Mouse (Mus musculus) MEL (cell line): Measurements from ENCODE around the gene Tnnc1. TPM values are rescaled to one million over a fixed set of nuclear protein-coding genes. Genes with fewer than 3 reads are reported as not detected.

Experiments
- DNase-seq: peaks from one replicate; pipeline ENCODE4 v3.0.0; 2011; ENCODE audit warnings: low read depth, low spot score
- H3K27ac ChIP-seq: 2 replicates; pipeline ENCODE4 v1.5.1; 2012; ENCODE audit warnings: low read depth, mild to moderate bottlenecking, control low read depth, low read length, moderate library complexity; ENCODE audit not compliant: control insufficient read depth
- H3K27me3 ChIP-seq, 2 experiments: fragments of 150-350 bp in 1 of 2; sonication (generic) in 1 of 2; 2 replicates each; pipeline ENCODE4 v1.6.1; 2012; ENCODE audit warnings: low read length in 2 of 2, mild to moderate bottlenecking in 2 of 2, improper control_type of control experiment in 1 of 2, moderate library complexity in 1 of 2; ENCODE audit not compliant: insufficient read depth in 2 of 2, control insufficient read depth in 1 of 2
- H3K36me3 ChIP-seq, 2 experiments: 2 replicates each; pipeline ENCODE4 v1.6.1; 2012 to 2014; ENCODE audit warnings: low read length in 2 of 2, improper control_type of control experiment in 1 of 2, inconsistent platforms in 1 of 2, mild to moderate bottlenecking in 1 of 2; ENCODE audit not compliant: insufficient read depth in 2 of 2, control insufficient read depth in 1 of 2
- H3K4me1 ChIP-seq, 2 experiments: fragments of 150-350 bp in 1 of 2; sonication (generic) in 1 of 2; 2 replicates each; pipeline ENCODE4 v1.6.1; 2012; ENCODE audit warnings: low read length in 2 of 2, improper control_type of control experiment in 1 of 2, mild to moderate bottlenecking in 1 of 2; ENCODE audit not compliant: insufficient read depth in 2 of 2, control insufficient read depth in 1 of 2
- H3K4me3 ChIP-seq, 2 experiments: fragments of 150-350 bp in 1 of 2; sonication (generic) in 1 of 2; 2 replicates each; pipeline ENCODE4 v1.5.1; 2012; ENCODE audit warnings: low read depth in 2 of 2, low read length in 2 of 2, mild to moderate bottlenecking in 2 of 2, moderate library complexity in 2 of 2, control low read depth in 1 of 2, improper control_type of control experiment in 1 of 2; ENCODE audit not compliant: control insufficient read depth in 1 of 2, insufficient read depth in 1 of 2
- H3K79me2 ChIP-seq: 2 replicates; pipeline ENCODE4 v1.6.1; 2012; ENCODE audit warnings: mild to moderate bottlenecking, low read length, moderate library complexity; ENCODE audit not compliant: control insufficient read depth, poor library complexity, insufficient read depth
- H3K9ac ChIP-seq: 2 replicates; pipeline ENCODE4 v1.6.1; 2012; ENCODE audit warnings: low read depth, mild to moderate bottlenecking, control low read depth, low read length, moderate library complexity; ENCODE audit not compliant: control insufficient read depth, poor library complexity, severe bottlenecking
- H3K9me3 ChIP-seq: fragments of 150-350 bp; sonication (generic); replicated peaks from 2 replicates; pipeline ENCODE4 v1.6.1; 2012; ENCODE audit warnings: mild to moderate bottlenecking, low read length, improper control_type of control experiment, moderate library complexity; ENCODE audit not compliant: insufficient read depth
- BHLHE40 ChIP-seq: IDR thresholded peaks from 2 replicates; pipeline ENCODE4 v1.6.1; 2012; ENCODE audit warnings: low read depth, mild to moderate bottlenecking, inconsistent platforms, low read length, improper control_type of control experiment, borderline replicate concordance
- CHD2 ChIP-seq: IDR thresholded peaks from 2 replicates; pipeline ENCODE4 v1.6.1; 2011; ENCODE audit warnings: low read length, improper control_type of control experiment
- CTCF ChIP-seq, 3 experiments: IDR thresholded peaks in 2 of 3; conservative IDR thresholded peaks in 1 of 3; 2 replicates each; pipeline ENCODE4 v1.5.1; 2011 to 2012; ENCODE audit warnings: low read length in 3 of 3, low read depth in 2 of 3, mild to moderate bottlenecking in 2 of 3, improper control_type of control experiment in 1 of 3, inconsistent platforms in 1 of 3, mixed read lengths in 1 of 3, moderate library complexity in 1 of 3; ENCODE audit not compliant: control insufficient read depth in 1 of 3, insufficient read depth in 1 of 3, poor library complexity in 1 of 3, severe bottlenecking in 1 of 3
- EP300 ChIP-seq, 2 experiments: IDR thresholded peaks; 2 replicates each; pipeline ENCODE4 v1.6.1; 2011; ENCODE audit warnings: improper control_type of control experiment in 2 of 2, low read length in 2 of 2, low read depth in 1 of 2, mild to moderate bottlenecking in 1 of 2
- GABPA ChIP-seq: IDR thresholded peaks from 2 replicates; pipeline ENCODE4 v1.6.1; 2012; ENCODE audit warnings: low read depth, mild to moderate bottlenecking, inconsistent platforms, low read length, improper control_type of control experiment, moderate library complexity
- MAX ChIP-seq: IDR thresholded peaks from 2 replicates; pipeline ENCODE4 v1.6.1; 2011; ENCODE audit warnings: low read length, improper control_type of control experiment
- MEF2A ChIP-seq: IDR thresholded peaks from 2 replicates; pipeline ENCODE4 v1.6.1; 2014; ENCODE audit warnings: low read depth, mild to moderate bottlenecking, inconsistent platforms, low read length, improper control_type of control experiment; ENCODE audit not compliant: poor library complexity, insufficient replicate concordance, severe bottlenecking; ENCODE audit errors: extremely low read depth
- MXI1 ChIP-seq: IDR thresholded peaks from 2 replicates; pipeline ENCODE4 v1.6.1; 2011; ENCODE audit warnings: mild to moderate bottlenecking, low read depth, low read length, improper control_type of control experiment
- MYC ChIP-seq: IDR thresholded peaks from 2 replicates; pipeline ENCODE4 v1.6.1; 2011; ENCODE audit warnings: low read depth, mild to moderate bottlenecking, low read length, improper control_type of control experiment, moderate library complexity
- POLR2A ChIP-seq, 2 experiments: IDR thresholded peaks; 2 replicates each; pipeline ENCODE4 v1.6.1; 2011 to 2012; ENCODE audit warnings: low read length in 2 of 2, mild to moderate bottlenecking in 2 of 2, control low read depth in 1 of 2, improper control_type of control experiment in 1 of 2, low read depth in 1 of 2, moderate library complexity in 1 of 2; ENCODE audit not compliant: control insufficient read depth in 1 of 2, insufficient read depth in 1 of 2, poor library complexity in 1 of 2
- POLR2AphosphoS2 ChIP-seq: IDR thresholded peaks from 2 replicates; pipeline ENCODE4 v1.6.1; 2011; ENCODE audit warnings: low read length, improper control_type of control experiment
- SIN3A ChIP-seq: IDR thresholded peaks from 2 replicates; pipeline ENCODE4 v1.6.1; 2012; ENCODE audit warnings: low read length, improper control_type of control experiment, inconsistent platforms
- SMC3 ChIP-seq: IDR thresholded peaks from 2 replicates; pipeline ENCODE4 v1.6.1; 2011; ENCODE audit warnings: low read depth, low read length, improper control_type of control experiment
- TAL1 ChIP-seq: IDR thresholded peaks from 2 replicates; pipeline ENCODE4 v1.6.1; 2012; ENCODE audit warnings: mild to moderate bottlenecking, inconsistent platforms, low read length, moderate library complexity, mixed read lengths
- ZC3H11A ChIP-seq: IDR thresholded peaks from 2 replicates; pipeline ENCODE4 v1.6.1; 2012; ENCODE audit warnings: low read depth, mild to moderate bottlenecking, inconsistent platforms, low read length, improper control_type of control experiment
- ZKSCAN1 ChIP-seq: IDR thresholded peaks from 2 replicates; pipeline ENCODE4 v1.6.1; 2012; ENCODE audit warnings: low read depth, mild to moderate bottlenecking, inconsistent platforms, low read length, improper control_type of control experiment, moderate library complexity
- ZMIZ1 ChIP-seq: IDR thresholded peaks from 2 replicates; pipeline ENCODE4 v1.6.1; 2012; ENCODE audit warnings: low read depth, mild to moderate bottlenecking, inconsistent platforms, low read length, improper control_type of control experiment, moderate library complexity
- polyA plus RNA-seq, 2 experiments: library from polyadenylated mRNA; stranded (reverse) in 1 of 2; unstranded in 1 of 2; fragments of >175 nt in 1 of 2; fragments of >200 nt in 1 of 2; gene quantifications; 2 replicates each; pipeline versions ENCODE4 v1.2.1 to v1.2.4; 2012; ENCODE audit warnings: low replicate concordance in 2 of 2, low read depth in 1 of 2; ENCODE audit not compliant: insufficient read length in 2 of 2, insufficient read depth in 1 of 2, missing spikeins in 1 of 2
- total RNA-seq: library from RNA; depleted of rRNA; stranded (reverse); fragments of 300-350 nt; gene quantifications from 2 replicates; pipeline ENCODE4 v1.2.3, GENCODE M21; 2012

Tnnc1 gene
- total and polyA plus RNA-seq, 3 experiments: 0.19 TPM; not detected in 2

- Histone ChIP-seq H3K9me3 (no peaks in the 10 kb centered on the region), H3K4me3 (no peak overlapping the region), H3K9ac (no peak overlapping the region), H3K4me1 (no peaks in the 10 kb centered on the region), H3K27ac (no peak overlapping the region), H3K79me2 (no peaks in the 10 kb centered on the region), H3K36me3 (no peaks in the 10 kb centered on the region), H3K27me3 (peaks cover 4 to 5% of the 10 kb centered on the region in 2 experiments)
- no peak for DNase-seq
- TF ChIP-seq POLR2A (IDR thresholded peaks at IDR 0.05; ENCODE audit: control insufficient read depth in 1 of 2, insufficient read depth in 1 of 2, low read depth in 1 of 2, low read length in 2 of 2, poor library complexity in 1 of 2) (no peak), ZC3H11A (no peak), TAL1 (no peak), GABPA (no peak), POLR2AphosphoS2 (no peak), EP300 (IDR thresholded peaks at IDR 0.05; ENCODE audit: low read depth in 1 of 2, low read length in 2 of 2) (no peak), BHLHE40 (no peak), ZMIZ1 (no peak), SMC3 (no peak)
Measured at GRCm38 (mm10) chr14:31232404-31233069, 24.4 kb downstream of the Tnnc1 start.

DNA sequence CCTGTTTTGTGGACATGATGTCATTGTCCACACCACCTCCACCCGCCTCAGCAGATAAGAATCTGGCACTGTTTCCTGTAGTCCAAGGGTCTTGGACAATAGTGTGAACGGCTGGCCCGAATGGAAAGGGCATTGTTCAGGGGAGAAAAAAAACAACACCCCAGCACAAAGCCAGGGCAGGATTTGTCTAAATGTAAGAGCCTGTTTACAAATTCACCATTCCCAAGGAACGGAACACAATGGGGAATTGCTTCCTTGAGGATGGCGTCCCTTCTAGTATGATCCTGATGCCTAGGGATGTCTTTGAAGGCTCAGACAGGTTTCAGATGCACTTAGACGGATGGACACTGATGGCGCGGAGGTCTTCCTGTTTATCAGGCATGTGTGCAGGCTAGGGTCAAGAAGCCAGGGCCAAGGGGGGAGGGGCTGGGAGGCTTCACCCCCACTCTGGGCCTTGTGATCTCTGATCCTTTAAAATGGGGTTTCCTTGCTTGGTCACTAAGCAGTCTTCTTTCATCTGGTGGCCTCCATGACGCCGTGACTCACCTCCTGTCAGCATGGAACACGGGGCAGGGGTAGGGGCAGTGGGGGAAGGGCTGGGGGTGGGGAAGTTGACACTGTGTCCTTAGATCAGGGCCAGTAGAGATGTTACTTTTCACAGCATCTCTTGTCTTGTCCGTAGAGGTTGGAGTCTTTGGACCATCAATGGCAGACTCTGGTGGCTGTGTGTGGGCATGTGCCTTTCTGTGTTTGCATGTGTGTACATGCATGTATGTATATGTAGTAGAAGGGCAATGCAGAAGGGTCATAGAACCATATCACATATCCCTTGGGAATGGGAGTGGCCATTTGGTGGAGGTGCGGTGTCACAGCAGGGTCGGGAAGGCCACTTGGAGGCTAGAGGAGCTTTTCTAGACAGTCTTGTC is 25.2 kb downstream of the Tnnc1 start:
- Histone ChIP-seq H3K4me3 (no peak overlapping the region), H3K79me2 (no peaks in the 10 kb centered on the region), H3K9ac (no peak overlapping the region), H3K4me1 (no peaks in the 10 kb centered on the region), H3K27me3 (peaks cover 4 to 5% of the 10 kb centered on the region in 2 experiments), H3K9me3 (no peaks in the 10 kb centered on the region), H3K36me3 (no peaks in the 10 kb centered on the region), H3K27ac (no peak overlapping the region)
- TF ChIP-seq POLR2A (IDR thresholded peaks at IDR 0.05; ENCODE audit: control insufficient read depth in 1 of 2, insufficient read depth in 1 of 2, low read depth in 1 of 2, low read length in 2 of 2, poor library complexity in 1 of 2): no peak
- TF ChIP-seq SMC3: no peak
- no peak for TF ChIP-seq CHD2
- no peak for TF ChIP-seq MEF2A
- TF ChIP-seq MYC: no peak
- no peak for TF ChIP-seq ZMIZ1
- TF ChIP-seq MAX: no peak
- no peak for TF ChIP-seq MXI1
- no peak for TF ChIP-seq CTCF (IDR thresholded peaks at IDR 0.05 in 2 of 3, conservative IDR thresholded peaks at IDR 0.05 in 1 of 3; ENCODE audit: control insufficient read depth in 1 of 3, insufficient read depth in 1 of 3, low read depth in 2 of 3, low read length in 3 of 3, poor library complexity in 1 of 3, severe bottlenecking in 1 of 3)
- no peak for TF ChIP-seq ZKSCAN1
- TF ChIP-seq SIN3A: no peak
- DNase-seq: no peak
